Mouse (Mus musculus) myocyte (in vitro differentiated cells): ENCODE measurements at regions not wholly inside any gene's neighbourhood (a gene's known extent, or its start where the extent isn't known, plus 50 kb on each side); places are given as distances from the start of the nearest gene placed in this dataset.

ENCODE experiments used
- H3K27me3 ChIP-seq: one replicate; pipeline ENCODE4 v1.6.1; 2011; ENCODE audit not compliant: control insufficient read depth, insufficient read depth, insufficient read length
- H3K36me3 ChIP-seq: one replicate; pipeline ENCODE4 v1.6.1; 2011; ENCODE audit not compliant: control insufficient read depth, insufficient read depth
- H3K4me2 ChIP-seq: one replicate; pipeline ENCODE4 v1.6.1; 2011; ENCODE audit warnings: low read depth, control low read depth
- H3K4me3 ChIP-seq: one replicate; pipeline ENCODE4 v1.5.1; 2011; ENCODE audit warnings: mild to moderate bottlenecking, control low read depth, moderate library complexity
- H3K79me2 ChIP-seq: one replicate; pipeline ENCODE4 v1.6.1; 2011; ENCODE audit not compliant: control insufficient read depth, insufficient read depth
- H3ac ChIP-seq: one replicate; pipeline ENCODE4 v1.6.1; 2011; ENCODE audit not compliant: control insufficient read depth, insufficient read length
- CEBPB ChIP-seq: IDR thresholded peaks from 2 replicates; pipeline ENCODE4 v1.6.1; 2011; ENCODE audit warnings: mild to moderate bottlenecking, moderate library complexity; ENCODE audit not compliant: poor library complexity, insufficient read depth, severe bottlenecking
- E2F4 ChIP-seq: IDR thresholded peaks from one replicate; pipeline ENCODE4 v1.6.1; 2011; ENCODE audit warnings: mild to moderate bottlenecking, control low read depth, moderate library complexity; ENCODE audit not compliant: insufficient read depth
- MAX ChIP-seq: IDR thresholded peaks from one replicate; pipeline ENCODE4 v1.6.1; 2011; ENCODE audit warnings: low read depth, mild to moderate bottlenecking, control low read depth
- MYOD1 ChIP-seq, 3 experiments: IDR thresholded peaks; one replicate each; pipeline ENCODE4 v1.6.1; 2011; ENCODE audit warnings: control low read depth in 2 of 3, low read depth in 2 of 3, mild to moderate bottlenecking in 2 of 3, moderate library complexity in 1 of 3; ENCODE audit not compliant: insufficient read length in 2 of 3, control insufficient read depth in 1 of 3
- MYOG ChIP-seq, 3 experiments: IDR thresholded peaks; one replicate each; pipeline ENCODE4 v1.6.1; 2011; ENCODE audit warnings: control low read depth in 2 of 3, low read depth in 2 of 3, mild to moderate bottlenecking in 2 of 3; ENCODE audit not compliant: insufficient read length in 2 of 3, control insufficient read depth in 1 of 3, insufficient read depth in 1 of 3
- POLR2A ChIP-seq: IDR thresholded peaks from one replicate; pipeline ENCODE4 v1.6.1; 2011; ENCODE audit warnings: low read depth, mild to moderate bottlenecking, control low read depth, moderate library complexity; ENCODE audit not compliant: insufficient read length
- POLR2AphosphoS2 ChIP-seq: IDR thresholded peaks from one replicate; pipeline ENCODE4 v1.6.1; 2011; ENCODE audit warnings: low read depth, control low read depth; ENCODE audit not compliant: insufficient read length
- REST ChIP-seq: IDR thresholded peaks from one replicate; pipeline ENCODE4 v1.6.1; 2011; ENCODE audit warnings: mild to moderate bottlenecking, control low read depth, moderate library complexity; ENCODE audit not compliant: insufficient read depth, insufficient read length
- SRF ChIP-seq: IDR thresholded peaks from one replicate; pipeline ENCODE4 v1.6.1; 2011; ENCODE audit warnings: low read depth; ENCODE audit not compliant: control insufficient read depth, insufficient read length
- TCF12 ChIP-seq: IDR thresholded peaks from one replicate; pipeline ENCODE4 v1.6.1; 2011; ENCODE audit warnings: mild to moderate bottlenecking, control low read depth; ENCODE audit not compliant: poor library complexity, insufficient read depth, severe bottlenecking
- TCF3 ChIP-seq: IDR thresholded peaks from one replicate; pipeline ENCODE4 v1.6.1; 2011; ENCODE audit warnings: low read depth, control low read depth; ENCODE audit not compliant: insufficient read length
- USF1 ChIP-seq: IDR thresholded peaks from one replicate; pipeline ENCODE4 v1.6.1; 2011; ENCODE audit warnings: low read depth, mild to moderate bottlenecking, control low read depth, moderate library complexity

- no peak overlapping the region for H3K4me3 ChIP-seq
- H3K27me3 ChIP-seq, result no peaks in the 10 kb centered on the region
- H3K79me2 ChIP-seq, result no peaks in the 10 kb centered on the region
- H3ac ChIP-seq, result no peak overlapping the region
- H3K4me2 ChIP-seq, result no peak overlapping the region
- H3K36me3 ChIP-seq, result no peaks in the 10 kb centered on the region
- TF ChIP-seq MYOG (IDR thresholded peaks at IDR 0.05; ENCODE audit: control insufficient read depth in 1 of 3, insufficient read depth in 1 of 3, insufficient read length in 2 of 3, low read depth in 2 of 3) (no peak), MYOD1 (IDR thresholded peaks at IDR 0.05; ENCODE audit: control insufficient read depth in 1 of 3, insufficient read length in 2 of 3, low read depth in 2 of 3) (no peak), E2F4 (no peak), POLR2A (no peak), CEBPB (no peak), REST (no peak), MAX (no peak), SRF (no peak), USF1 (no peak), TCF12 (no peak), TCF3 (no peak), POLR2AphosphoS2 (no peak)
Measured at GRCm38 (mm10) chr12:20230893-20231235, 276.6 kb downstream of the Gm21863 start.

- H3K36me3 ChIP-seq, result no peaks in the 10 kb centered on the region
Measured at GRCm38 (mm10) chr12:20231528-20231927, 277.2 kb downstream of the Gm21863 start.

GRCm38 (mm10) chr12:20231986-20232541, 277.8 kb downstream of the Gm21863 start:
- Histone ChIP-seq H3K36me3 (no peaks in the 10 kb centered on the region), H3K4me3 (no peak overlapping the region), H3K27me3 (no peaks in the 10 kb centered on the region), H3K79me2 (no peaks in the 10 kb centered on the region), H3ac (no peak overlapping the region), H3K4me2 (no peak overlapping the region)
- no peak for TF ChIP-seq MAX
- TF ChIP-seq TCF12, result no peak
- TF ChIP-seq REST, result no peak
- no peak for TF ChIP-seq USF1
- no peak for TF ChIP-seq CEBPB
- no peak for TF ChIP-seq MYOD1 (IDR thresholded peaks at IDR 0.05; ENCODE audit: control insufficient read depth in 1 of 3, insufficient read length in 2 of 3, low read depth in 2 of 3)
- no peak for TF ChIP-seq SRF
- TF ChIP-seq MYOG (IDR thresholded peaks at IDR 0.05; ENCODE audit: control insufficient read depth in 1 of 3, insufficient read depth in 1 of 3, insufficient read length in 2 of 3, low read depth in 2 of 3), result no peak
- no peak for TF ChIP-seq E2F4

More at GRCm38 (mm10) chr12:20231528-20231927, 277.2 kb downstream of the Gm21863 start:
- no peak overlapping the region for H3K4me2 ChIP-seq
- no peaks in the 10 kb centered on the region for H3K27me3 ChIP-seq
- H3ac ChIP-seq, result no peak overlapping the region
- TF ChIP-seq REST (no peak), CEBPB (no peak), POLR2A (no peak), TCF3 (no peak), SRF (no peak), USF1 (no peak), MYOG (IDR thresholded peaks at IDR 0.05; ENCODE audit: control insufficient read depth in 1 of 3, insufficient read depth in 1 of 3, insufficient read length in 2 of 3, low read depth in 2 of 3) (no peak), POLR2AphosphoS2 (no peak), TCF12 (no peak), E2F4 (no peak), MYOD1 (IDR thresholded peaks at IDR 0.05; ENCODE audit: control insufficient read depth in 1 of 3, insufficient read length in 2 of 3, low read depth in 2 of 3) (no peak), MAX (no peak)
- no peaks in the 10 kb centered on the region for H3K79me2 ChIP-seq
- H3K4me3 ChIP-seq, result no peak overlapping the region

- Histone ChIP-seq H3K4me3 (no peak overlapping the region), H3K27me3 (no peaks in the 10 kb centered on the region), H3K79me2 (no peaks in the 10 kb centered on the region), H3K36me3 (no peaks in the 10 kb centered on the region), H3ac (no peak overlapping the region), H3K4me2 (no peak overlapping the region)
- TF ChIP-seq TCF3 (no peak), MYOD1 (IDR thresholded peaks at IDR 0.05; ENCODE audit: control insufficient read depth in 1 of 3, insufficient read length in 2 of 3, low read depth in 2 of 3) (no peak), MYOG (IDR thresholded peaks at IDR 0.05; ENCODE audit: control insufficient read depth in 1 of 3, insufficient read depth in 1 of 3, insufficient read length in 2 of 3, low read depth in 2 of 3) (no peak), POLR2AphosphoS2 (no peak), REST (no peak), E2F4 (no peak), TCF12 (no peak), SRF (no peak), USF1 (no peak), MAX (no peak), CEBPB (no peak), POLR2A (no peak)
Measured at GRCm38 (mm10) chr12:20232746-20233453, 278.6 kb downstream of the Gm21863 start.
